Mouse (Mus musculus) neural tube, embryonic 11.5 days (tissue): ENCODE data around the gene Lef1. TPM values are rescaled to one million over a fixed set of nuclear protein-coding genes. Genes with fewer than 3 reads are reported as not detected.
A peak's percentile ranks its signal among the peaks of the same experiment; 100 is the strongest.

Source experiments
- ATAC-seq: fragments of 200-750 bp; cut with Nextera tagmentation; 2 replicates; pipeline ENCODE4 v1.8.0; 2017; ENCODE audit warnings: moderate number of reproducible peaks, mild to moderate bottlenecking, moderate TSS enrichment, moderate library complexity; ENCODE audit not compliant: insufficient read depth, low FRiP score, low TSS enrichment
- DNase-seq: peaks from one replicate; pipeline ENCODE4 v3.0.0-alpha.2; 2015; ENCODE audit warnings: low spot score
- H3K27ac ChIP-seq: fragments of 300-500 bp; sonication (generic); 2 replicates; pipeline ENCODE4 v1.5.1; 2014; ENCODE audit warnings: low read depth, mild to moderate bottlenecking, low read length
- H3K27me3 ChIP-seq: fragments of 300-500 bp; sonication (generic); 2 replicates; pipeline ENCODE4 v1.6.1; 2014; ENCODE audit warnings: mild to moderate bottlenecking, low read length, mixed read lengths; ENCODE audit not compliant: control insufficient read depth, insufficient read depth
- H3K36me3 ChIP-seq: fragments of 300-500 bp; sonication (generic); 2 replicates; pipeline ENCODE4 v1.6.1; 2014; ENCODE audit warnings: mild to moderate bottlenecking, low read length, moderate library complexity, mixed read lengths; ENCODE audit not compliant: control insufficient read depth, insufficient read depth
- H3K4me1 ChIP-seq: fragments of 300-500 bp; sonication (generic); 2 replicates; pipeline ENCODE4 v1.6.1; 2014; ENCODE audit warnings: low read length, mixed read lengths; ENCODE audit not compliant: control insufficient read depth, insufficient read depth
- H3K4me2 ChIP-seq: fragments of 300-500 bp; sonication (generic); 2 replicates; pipeline ENCODE4 v1.6.1; 2014; ENCODE audit warnings: low read depth, mild to moderate bottlenecking, moderate library complexity
- H3K4me3 ChIP-seq: fragments of 300-500 bp; sonication (generic); 2 replicates; pipeline ENCODE4 v1.5.1; 2014; ENCODE audit warnings: low read depth, low read length
- H3K9ac ChIP-seq: fragments of 300-500 bp; sonication (generic); 2 replicates; pipeline ENCODE4 v1.6.1; 2014; ENCODE audit warnings: mild to moderate bottlenecking, low read length
- H3K9me3 ChIP-seq: fragments of 300-500 bp; sonication (generic); 2 replicates; pipeline ENCODE4 v1.6.1; 2016; ENCODE audit warnings: low read length; ENCODE audit not compliant: control insufficient read depth
- WGBS: fragments of 180-500 bp; shearing (Covaris S2); extraction: QIAGEN DNeasy Blood & Tissue Kit; methylation state at CpG from one replicate; pipeline ENCODE4 v1.1.7; 2014; 5-methylcytosine and 5-hydroxymethylcytosine counted together
- polyA plus RNA-seq: library from polyadenylated mRNA; unstranded; fragments of >200 nt; fragmentation: Nextera tagmentation; extraction: Ambion mirVana; gene quantifications from 2 replicates; pipeline ENCODE4 v1.2.1, GENCODE M21; 2014

Gene Lef1
- polyA plus RNA-seq, 1 experiment from 2014 or later, result 24.7 TPM

DNA sequence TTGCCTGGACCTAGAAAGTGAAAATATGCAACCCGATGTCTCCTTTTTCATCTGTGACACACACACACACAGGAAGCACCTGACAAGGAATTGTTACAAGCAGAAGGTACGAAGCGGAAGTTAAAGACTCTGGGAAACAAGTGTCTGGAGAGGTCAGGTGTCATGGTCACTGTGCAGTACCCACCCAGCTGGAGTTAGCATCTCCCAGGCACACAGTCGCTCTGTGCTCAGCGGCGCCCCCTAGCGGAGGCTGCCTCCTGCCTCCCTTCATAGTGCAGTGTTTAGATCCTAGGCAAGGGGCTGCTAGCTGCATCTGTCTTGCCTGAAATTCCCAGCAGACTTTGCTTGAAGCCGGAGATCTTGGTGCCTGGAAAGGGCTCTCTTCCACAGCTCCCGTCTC, 104.6 kb downstream of the Lef1 start:
- ATAC-seq (no peak), DNase-seq (no peak)
- no peak overlapping the region for H3K9ac ChIP-seq
- H3K4me1 ChIP-seq, result no peaks in the 10 kb centered on the region
- no peaks in the 10 kb centered on the region; the same call in 1 of the 2 replicates for H3K36me3 ChIP-seq
- no peak overlapping the region for H3K27ac ChIP-seq
- H3K27me3 ChIP-seq, result no peaks in the 10 kb centered on the region
- H3K9me3 ChIP-seq, result no peaks in the 10 kb centered on the region
- WGBS, result 66% methylated on average over 9 of the region's 9 CpGs
- H3K4me2 ChIP-seq, result no peak overlapping the region
- H3K4me3 ChIP-seq, result no peak overlapping the region

DNA sequence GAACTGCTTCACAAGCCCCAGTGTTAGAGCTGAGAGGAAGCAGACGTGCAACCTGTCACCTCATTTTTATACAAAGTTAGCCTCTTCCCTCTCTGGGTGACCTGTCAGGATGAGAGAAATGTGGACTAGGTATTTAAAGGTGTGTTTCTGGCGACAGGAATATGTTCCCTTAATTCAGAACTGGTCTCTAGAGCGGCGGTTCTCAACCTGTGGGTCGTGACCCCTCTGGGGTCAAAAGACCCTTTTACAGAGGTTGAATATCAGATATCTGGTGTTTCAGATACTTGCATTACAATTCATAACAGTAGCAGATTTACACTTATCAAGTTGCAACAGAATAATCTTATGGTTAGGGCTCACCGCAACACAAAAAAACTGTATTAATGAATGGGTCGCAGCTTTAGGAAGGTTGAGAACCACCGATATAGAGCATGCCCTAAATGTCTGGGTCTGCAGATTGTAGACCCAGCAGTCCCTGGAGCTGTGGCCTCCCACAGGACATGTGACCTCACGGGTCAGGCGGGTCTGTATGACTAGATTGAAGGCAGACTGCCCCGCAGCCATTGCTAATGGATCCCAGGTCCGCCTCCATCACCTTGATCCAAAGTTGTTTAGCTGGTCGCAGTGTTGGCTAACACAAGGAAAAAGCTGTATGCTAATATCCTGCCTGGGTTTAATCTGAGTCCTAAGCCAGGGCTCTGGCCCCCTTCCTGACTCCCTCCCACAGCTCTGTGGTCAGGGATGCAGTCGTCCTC, 108.5 kb downstream of the Lef1 start:
- no peaks in the 10 kb centered on the region; the same call in 1 of the 2 replicates for H3K36me3 ChIP-seq
- H3K4me2 ChIP-seq, result no peak overlapping the region
- 80% methylated on average over 14 of the region's 14 CpGs for WGBS
- no peak for DNase-seq
- H3K27me3 ChIP-seq, result no peaks in the 10 kb centered on the region
- no peaks in the 10 kb centered on the region for H3K4me1 ChIP-seq
- H3K4me3 ChIP-seq, result no peak overlapping the region
- H3K27ac ChIP-seq, result no peak overlapping the region
- no peak for ATAC-seq
- no peaks in the 10 kb centered on the region for H3K9me3 ChIP-seq
- no peak overlapping the region for H3K9ac ChIP-seq

DNA sequence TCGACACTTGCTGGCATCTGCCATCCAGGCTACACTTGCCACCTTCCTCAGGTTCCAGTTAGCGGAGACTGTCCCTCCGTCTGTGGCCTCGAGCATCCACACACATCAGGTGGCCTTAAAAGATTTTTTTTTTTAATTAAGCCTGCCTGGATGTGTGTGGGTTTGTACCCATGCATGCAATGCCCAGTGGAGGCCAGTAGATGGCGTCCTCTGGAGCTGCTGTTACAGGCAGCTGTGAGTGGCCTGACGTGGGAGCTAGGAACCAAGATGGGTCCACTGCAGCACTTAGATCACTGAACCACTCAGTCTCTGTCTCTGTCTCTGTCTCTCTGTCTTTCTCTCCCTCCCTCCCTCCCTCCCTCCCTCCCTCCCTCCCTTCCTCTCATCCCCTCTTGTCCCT, 117.8 kb downstream of the Lef1 start:
- no peaks in the 10 kb centered on the region for H3K9me3 ChIP-seq
- H3K27ac ChIP-seq, result no peak overlapping the region
- WGBS, result 77% methylated on average over 6 of the region's 6 CpGs
- DNase-seq (no peak), ATAC-seq (no peak)
- no peak overlapping the region for H3K9ac ChIP-seq
- no peaks in the 10 kb centered on the region for H3K27me3 ChIP-seq
- H3K4me2 ChIP-seq, result no peak overlapping the region
- H3K4me3 ChIP-seq, result no peak overlapping the region
- H3K4me1 ChIP-seq, result no peaks in the 10 kb centered on the region
- H3K36me3 ChIP-seq, result no peaks in the 10 kb centered on the region; the same call in 1 of the 2 replicates

DNA sequence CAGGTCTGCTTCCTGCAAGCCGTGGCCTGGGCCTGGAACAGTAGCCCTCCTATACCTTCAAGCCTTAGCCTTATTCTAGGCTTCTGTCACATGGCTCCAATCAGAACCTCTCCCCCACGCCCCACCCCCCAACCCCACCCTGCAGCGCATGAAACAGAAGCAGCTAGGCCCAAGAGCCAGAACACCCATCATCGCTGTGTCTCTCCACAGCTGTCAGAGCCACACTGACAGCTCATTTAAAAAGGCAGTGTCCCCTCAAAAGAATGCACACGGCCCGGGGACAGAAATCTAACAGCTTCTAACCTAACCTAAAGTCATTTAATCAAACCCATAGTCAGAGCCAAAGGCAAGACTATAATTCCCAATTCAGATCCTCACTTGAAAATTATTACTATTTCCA, 126.8 kb downstream of the Lef1 start:
- Histone ChIP-seq H3K4me1 (no peaks in the 10 kb centered on the region), H3K27ac (no peak overlapping the region), H3K4me3 (no peak overlapping the region), H3K27me3 (no peaks in the 10 kb centered on the region), H3K4me2 (no peak overlapping the region), H3K9me3 (no peaks in the 10 kb centered on the region), H3K9ac (no peak overlapping the region), H3K36me3 (no peaks in the 10 kb centered on the region; the same call in 1 of the 2 replicates)
- 89% methylated on average over 6 of the region's 6 CpGs for WGBS
- DNase-seq (no peak), ATAC-seq (no peak)

DNA sequence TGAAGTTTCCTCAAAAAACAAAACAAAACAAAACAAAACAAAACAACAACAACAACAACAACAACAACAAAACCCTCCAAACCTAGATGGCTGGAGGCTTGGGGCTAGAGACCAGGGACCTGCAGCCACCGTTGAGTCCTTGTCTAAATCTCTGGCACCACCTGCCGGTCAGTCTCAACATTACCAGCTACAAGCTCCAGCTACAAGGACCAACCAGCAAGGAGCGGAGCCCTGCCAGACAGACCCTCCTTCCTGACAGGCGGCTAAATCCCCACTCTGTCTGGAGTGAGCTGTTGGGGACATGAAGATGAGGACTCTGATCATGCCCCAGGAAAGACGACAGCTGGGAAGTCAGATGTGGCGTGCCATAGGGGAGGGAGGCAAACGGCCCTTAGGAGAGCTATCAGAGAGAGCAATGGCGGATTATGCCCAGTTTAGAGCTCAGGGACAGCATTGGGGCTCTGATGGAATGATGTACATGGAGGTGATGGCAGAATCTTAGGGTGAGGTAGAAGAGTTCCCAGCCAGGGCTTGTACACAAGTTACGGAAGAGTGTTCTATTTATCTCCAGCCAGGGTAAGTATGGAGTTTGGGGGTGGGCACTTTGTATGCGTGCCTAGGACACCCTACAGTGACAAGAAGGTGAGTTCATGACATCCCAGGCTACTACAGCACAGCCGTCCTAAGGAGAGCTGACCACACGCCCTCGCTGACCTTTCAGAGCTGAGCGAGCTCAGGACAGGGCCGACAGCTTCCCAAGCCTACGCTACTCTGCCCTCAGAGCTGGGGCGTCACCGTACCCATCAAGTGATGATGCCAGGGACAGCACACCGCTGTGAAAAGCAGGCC, 127.7 kb downstream of the Lef1 start:
- Histone ChIP-seq H3K4me2 (no peak overlapping the region), H3K9me3 (no peaks in the 10 kb centered on the region), H3K4me1 (no peaks in the 10 kb centered on the region), H3K27me3 (no peaks in the 10 kb centered on the region), H3K27ac (no peak overlapping the region), H3K36me3 (no peaks in the 10 kb centered on the region), H3K9ac (no peak overlapping the region), H3K4me3 (no peak overlapping the region)
- ATAC-seq, result peak; percentile 60; the same call in 1 of the 2 replicates
- WGBS, result 64% methylated on average over 19 of the region's 19 CpGs
- peak; percentile 88 for DNase-seq

DNA sequence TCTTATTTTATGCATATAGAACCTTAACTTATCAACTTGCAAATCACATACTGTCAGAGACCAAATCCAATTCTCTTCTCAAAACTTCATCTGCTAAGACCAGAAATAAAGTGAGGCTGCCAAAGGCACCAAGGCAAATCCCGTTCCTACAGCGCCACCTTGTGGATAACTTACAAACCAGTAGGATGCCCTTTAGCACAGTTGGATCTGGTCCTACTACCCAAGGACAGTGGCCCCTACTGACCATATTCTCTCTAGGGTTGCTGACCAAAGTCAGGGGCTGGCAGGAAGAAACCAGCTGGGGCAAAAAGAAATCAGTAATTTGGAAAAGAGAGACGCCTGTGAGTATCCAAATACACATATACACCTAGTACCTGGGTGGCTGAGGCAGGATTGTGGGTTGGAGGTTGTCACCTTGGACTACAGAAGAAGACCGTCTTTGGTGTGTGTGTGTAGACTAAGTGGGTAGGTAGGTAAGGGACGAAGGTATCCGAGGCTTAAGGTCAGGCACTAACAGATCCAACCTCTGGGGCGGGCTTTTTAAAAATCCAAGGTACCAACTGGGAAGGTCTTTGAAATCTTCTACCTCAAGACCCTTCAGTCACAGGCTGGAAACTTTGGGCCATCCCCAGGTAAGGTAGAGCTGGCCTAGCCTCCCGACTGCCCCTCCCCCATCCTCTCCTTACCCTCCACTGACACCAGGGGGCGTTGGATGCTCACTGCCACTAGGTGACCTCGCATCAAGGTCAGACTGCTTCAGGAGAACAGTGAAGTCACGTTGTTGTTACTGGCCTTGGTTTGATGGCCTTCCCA, 135.7 kb downstream of the Lef1 start:
- H3K4me2 ChIP-seq, result no peak overlapping the region
- peak; percentile 53 for DNase-seq
- no peaks in the 10 kb centered on the region for H3K36me3 ChIP-seq
- H3K9ac ChIP-seq, result no peak overlapping the region
- H3K27me3 ChIP-seq, result no peaks in the 10 kb centered on the region
- H3K4me3 ChIP-seq, result no peak overlapping the region
- ATAC-seq, result no peak
- no peak overlapping the region for H3K27ac ChIP-seq
- 63% methylated on average over 11 of the region's 11 CpGs for WGBS
- no peaks in the 10 kb centered on the region for H3K4me1 ChIP-seq
- no peaks in the 10 kb centered on the region for H3K9me3 ChIP-seq

DNA sequence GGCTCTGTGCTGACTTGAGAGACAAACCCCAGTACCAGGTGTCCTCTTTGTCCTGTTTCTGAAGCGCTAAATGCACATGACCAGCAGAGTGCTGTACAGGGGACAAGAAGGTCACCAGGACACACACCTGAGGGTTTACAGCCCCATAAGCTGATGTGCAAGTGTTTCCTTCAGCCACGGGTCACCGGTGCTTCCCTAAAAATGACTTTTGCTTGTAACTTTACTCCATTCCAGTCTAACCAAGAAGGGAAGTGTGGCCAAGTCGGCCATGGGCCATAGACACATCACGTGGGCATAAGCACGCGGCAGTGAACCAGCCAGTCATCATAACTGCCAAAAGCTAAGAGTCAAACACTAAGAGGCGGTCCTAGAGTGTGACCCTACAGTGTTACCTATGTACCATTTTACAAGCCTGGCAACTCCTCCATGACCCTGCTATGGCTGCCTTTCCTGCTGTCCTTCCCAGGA, 136.3 kb downstream of the Lef1 start:
- H3K4me1 ChIP-seq, result no peaks in the 10 kb centered on the region
- no peak overlapping the region for H3K4me2 ChIP-seq
- H3K27ac ChIP-seq, result no peak overlapping the region
- no peaks in the 10 kb centered on the region for H3K27me3 ChIP-seq
- no peaks in the 10 kb centered on the region for H3K9me3 ChIP-seq
- H3K9ac ChIP-seq, result no peak overlapping the region
- DNase-seq, result no peak
- 92% methylated on average over 8 of the region's 8 CpGs for WGBS
- no peaks in the 10 kb centered on the region for H3K36me3 ChIP-seq
- H3K4me3 ChIP-seq, result no peak overlapping the region
- no peak for ATAC-seq

DNA sequence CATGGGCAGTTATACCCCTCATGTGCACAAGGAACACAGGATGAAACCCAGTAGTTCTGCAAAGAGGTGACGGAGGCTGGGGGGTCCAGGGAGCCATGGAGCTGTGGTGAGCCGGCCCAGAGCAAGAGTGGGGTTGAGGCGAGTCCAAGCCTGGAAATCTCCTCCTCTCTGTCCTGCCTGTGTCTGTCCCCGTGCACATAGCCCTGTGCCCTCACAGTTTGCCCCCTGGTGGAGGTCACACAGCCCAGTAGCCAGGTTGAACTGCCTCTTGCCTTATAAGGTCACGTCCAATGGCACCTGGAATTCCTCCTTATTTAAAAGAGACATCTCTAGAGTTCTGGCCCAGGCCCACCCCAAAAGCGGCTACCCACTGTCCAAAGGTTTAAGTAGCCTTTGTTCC, 137.2 kb downstream of the Lef1 start:
- DNase-seq (no peak), ATAC-seq (no peak)
- no peaks in the 10 kb centered on the region for H3K9me3 ChIP-seq

More for the DNA sequence above, 137.2 kb downstream of the Lef1 start:
- H3K4me2 ChIP-seq, result no peak overlapping the region
- no peak overlapping the region for H3K4me3 ChIP-seq
- H3K9ac ChIP-seq, result no peak overlapping the region
- H3K4me1 ChIP-seq, result no peaks in the 10 kb centered on the region
- no peak overlapping the region for H3K27ac ChIP-seq
- H3K36me3 ChIP-seq, result no peaks in the 10 kb centered on the region
- 87% methylated on average over 6 of the region's 6 CpGs for WGBS
- no peaks in the 10 kb centered on the region for H3K27me3 ChIP-seq
